Mouse (Mus musculus) forebrain, postnatal 0 days (tissue): ENCODE results near the gene Prx. TPM values are rescaled to one million over a fixed set of nuclear protein-coding genes. Genes with fewer than 3 reads are reported as not detected.

Experiments
- ATAC-seq: fragments of 200-750 bp; cut with Nextera tagmentation; 2 replicates; pipeline ENCODE4 v1.8.0; 2017; ENCODE audit warnings: mild to moderate bottlenecking, moderate library complexity
- DNase-seq: peaks from one replicate; pipeline ENCODE4 v3.0.0-alpha.2; 2015
- H3K27ac ChIP-seq: fragments of 300-500 bp; sonication (generic); 2 replicates; pipeline ENCODE4 v1.5.1; 2014; ENCODE audit warnings: low read depth, mild to moderate bottlenecking, antibody characterized with exemption, low read length, moderate library complexity, mixed read lengths
- H3K27me3 ChIP-seq: fragments of 300-500 bp; sonication (generic); 2 replicates; pipeline ENCODE4 v1.6.1; 2014; ENCODE audit warnings: mild to moderate bottlenecking, low read length, mixed read lengths; ENCODE audit not compliant: insufficient read depth
- H3K36me3 ChIP-seq: fragments of 300-500 bp; sonication (generic); 2 replicates; pipeline ENCODE4 v1.6.1; 2014; ENCODE audit warnings: mild to moderate bottlenecking, moderate library complexity; ENCODE audit not compliant: insufficient read depth
- H3K4me1 ChIP-seq: fragments of 300-500 bp; sonication (generic); 2 replicates; pipeline ENCODE4 v1.6.1; 2014; ENCODE audit warnings: antibody characterized with exemption; ENCODE audit not compliant: insufficient read depth
- H3K4me2 ChIP-seq: fragments of 300-500 bp; sonication (generic); 2 replicates; pipeline ENCODE4 v1.6.1; 2014; ENCODE audit warnings: low read depth, mild to moderate bottlenecking, moderate library complexity
- H3K4me3 ChIP-seq: fragments of 300-500 bp; sonication (generic); 2 replicates; pipeline ENCODE4 v1.5.1; 2014; ENCODE audit warnings: low read depth, low read length, mixed read lengths
- H3K9ac ChIP-seq: fragments of 300-500 bp; sonication (generic); 2 replicates; pipeline ENCODE4 v1.6.1; 2014; ENCODE audit warnings: mild to moderate bottlenecking
- H3K9me3 ChIP-seq: fragments of 300-500 bp; sonication (generic); 2 replicates; pipeline ENCODE4 v1.6.1; 2016; ENCODE audit warnings: low read length
- CTCF ChIP-seq: sonication (generic); IDR thresholded peaks from 2 replicates; pipeline ENCODE4 v1.5.1; 2016; ENCODE audit warnings: antibody characterized with exemption, control low read depth, low read depth
- WGBS: fragments of 180-500 bp; shearing (Covaris S2); extraction: QIAGEN DNeasy Blood & Tissue Kit; methylation state at CpG from one replicate; pipeline ENCODE4 v1.1.7; 2014; 5-methylcytosine and 5-hydroxymethylcytosine counted together
- polyA plus RNA-seq: library from polyadenylated mRNA; unstranded; fragments of >200 nt; fragmentation: Nextera tagmentation; extraction: Ambion mirVana; gene quantifications from 2 replicates; pipeline ENCODE4 v1.2.1, GENCODE M21; 2015
- total RNA-seq: library from RNA; depleted of rRNA; stranded (reverse); fragments of >200 nt; gene quantifications from 2 replicates; pipeline ENCODE4 v1.2.3, GENCODE M21; 2014

The Prx gene
- total and polyA plus RNA-seq, 2 experiments from 2014 or later = 1.4 to 2.4 TPM

- H3K27me3 ChIP-seq = no peaks in the 10 kb centered on the region
- no peaks in the 10 kb centered on the region for H3K9me3 ChIP-seq
- TF ChIP-seq CTCF = no peak
- ATAC-seq (no peak), DNase-seq (no peak)
- H3K9ac ChIP-seq = no peak overlapping the region
- peak overlapping the region; percentile 60 for H3K4me3 ChIP-seq
- H3K36me3 ChIP-seq = no peaks in the 10 kb centered on the region
- H3K4me1 ChIP-seq = no peaks in the 10 kb centered on the region
- H3K27ac ChIP-seq = no peak overlapping the region
- peak overlapping the region; percentile 62 for H3K4me2 ChIP-seq
- 54% methylated on average over 9 of the region's 9 CpGs for WGBS
Measured at GRCm38 (mm10) chr7:27506765-27507370, 7.7 kb downstream of the Prx start.

DNA sequence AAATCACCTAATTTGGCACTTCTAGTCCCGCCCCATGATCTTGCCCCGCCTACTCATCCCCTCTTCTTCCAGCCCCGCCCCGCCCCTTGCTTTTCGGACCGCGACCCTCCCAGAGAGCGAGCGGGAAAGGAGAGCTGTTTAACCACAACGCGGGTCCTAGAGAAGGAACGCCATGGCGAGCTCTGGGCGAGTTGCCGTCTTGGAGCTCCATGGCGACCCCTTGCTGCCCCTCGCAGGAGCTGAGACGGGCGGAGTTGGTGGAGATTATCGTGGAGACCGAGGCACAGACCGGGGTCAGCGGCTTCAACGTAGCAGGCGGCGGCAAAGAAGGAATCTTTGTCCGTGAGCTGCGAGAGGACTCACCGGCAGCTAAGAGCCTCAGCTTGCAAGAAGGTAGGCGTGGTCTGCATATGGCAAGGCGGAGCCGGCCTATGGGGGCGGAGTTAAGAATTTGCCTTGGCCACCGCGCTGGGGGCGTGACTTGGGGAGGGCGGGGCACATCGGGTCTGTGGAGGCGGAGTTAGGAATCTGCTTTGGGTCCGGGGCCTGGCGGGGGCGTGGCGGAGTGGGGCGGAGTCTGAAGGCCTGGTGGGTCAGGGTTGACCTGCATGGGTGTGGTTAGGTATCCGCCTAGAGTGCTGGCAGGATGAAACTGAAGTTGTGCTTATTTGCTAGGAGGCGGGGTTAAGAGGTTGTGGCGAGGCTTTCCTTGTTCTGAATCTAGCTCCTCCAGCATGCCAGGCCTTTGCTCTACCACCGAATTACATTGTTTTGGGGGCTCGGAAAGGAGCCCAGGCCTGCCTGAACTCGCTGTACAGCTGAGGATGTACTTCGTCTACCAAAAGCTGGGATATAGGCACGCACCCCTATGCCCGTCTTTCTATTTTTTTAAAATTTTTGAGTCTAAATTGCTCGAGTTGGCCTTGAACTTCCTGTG is 8.9 kb downstream of the Prx start:
- Histone ChIP-seq H3K4me3 (peak overlapping the region; percentile 60), H3K36me3 (no peaks in the 10 kb centered on the region), H3K9me3 (no peaks in the 10 kb centered on the region), H3K27ac (peak overlapping the region; percentile 93), H3K9ac (peak overlapping the region; percentile 69), H3K27me3 (no peaks in the 10 kb centered on the region), H3K4me2 (peak overlapping the region; percentile 62), H3K4me1 (no peaks in the 10 kb centered on the region)
- DNase-seq = peak; percentile 94
- peak; percentile 91 for ATAC-seq
- 2% methylated on average over 52 of the region's 54 CpGs for WGBS
- peak; percentile 64 for TF ChIP-seq CTCF

- Histone ChIP-seq H3K27ac (no peak overlapping the region), H3K4me1 (no peaks in the 10 kb centered on the region), H3K4me3 (peak overlapping the region; percentile 60), H3K9ac (no peak overlapping the region), H3K27me3 (no peaks in the 10 kb centered on the region), H3K9me3 (no peaks in the 10 kb centered on the region), H3K4me2 (peak overlapping the region; percentile 62), H3K36me3 (no peaks in the 10 kb centered on the region)
- ATAC-seq = peak; percentile 76
- peak; percentile 80 for TF ChIP-seq CTCF
- peak; percentile 74 for DNase-seq
- WGBS = 20% methylated on average over 6 of the region's 6 CpGs
Measured at GRCm38 (mm10) chr7:27508648-27509005, 9.5 kb downstream of the Prx start.

GRCm38 (mm10) chr7:27510809-27511208 is 11.7 kb downstream of the Prx start:
- Histone ChIP-seq H3K27me3 (no peaks in the 10 kb centered on the region), H3K4me2 (no peak overlapping the region), H3K4me3 (no peak overlapping the region), H3K9ac (no peak overlapping the region), H3K36me3 (no peaks in the 10 kb centered on the region), H3K9me3 (no peaks in the 10 kb centered on the region), H3K4me1 (no peaks in the 10 kb centered on the region), H3K27ac (no peak overlapping the region)
- 78% methylated on average over 2 of the region's 2 CpGs for WGBS
- no peak for TF ChIP-seq CTCF
- ATAC-seq = no peak
- DNase-seq = no peak

- no peak overlapping the region for H3K27ac ChIP-seq
- no peak overlapping the region for H3K4me2 ChIP-seq
- H3K9ac ChIP-seq = no peak overlapping the region
- H3K4me1 ChIP-seq = no peaks in the 10 kb centered on the region
- H3K27me3 ChIP-seq = no peaks in the 10 kb centered on the region
- TF ChIP-seq CTCF = no peak
- no peak overlapping the region for H3K4me3 ChIP-seq
- WGBS = 80% methylated on average over 9 of the region's 9 CpGs
- H3K9me3 ChIP-seq = no peaks in the 10 kb centered on the region
- no peaks in the 10 kb centered on the region for H3K36me3 ChIP-seq
- DNase-seq = no peak
- ATAC-seq = no peak
Measured at GRCm38 (mm10) chr7:27514961-27515360, 15.8 kb downstream of the Prx start.

DNA sequence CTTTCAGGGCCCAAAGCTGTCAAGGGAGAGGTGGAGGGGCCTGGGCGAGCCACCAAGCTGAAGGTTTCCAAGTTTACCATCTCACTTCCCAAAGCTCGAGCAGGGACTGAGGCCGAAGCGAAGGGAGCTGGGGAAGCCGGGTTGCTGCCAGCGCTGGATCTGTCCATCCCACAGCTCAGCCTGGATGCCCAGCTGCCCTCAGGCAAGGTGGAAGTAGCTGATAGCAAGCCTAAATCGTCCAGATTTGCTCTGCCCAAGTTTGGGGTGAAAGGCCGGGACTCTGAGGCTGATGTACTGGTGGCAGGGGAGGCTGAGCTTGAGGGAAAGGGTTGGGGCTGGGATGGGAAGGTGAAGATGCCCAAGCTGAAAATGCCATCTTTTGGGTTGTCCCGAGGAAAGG is 19.2 kb downstream of the Prx start:
- no peak overlapping the region for H3K4me3 ChIP-seq
- ATAC-seq (no peak), DNase-seq (no peak)
- H3K27ac ChIP-seq = no peak overlapping the region
- H3K36me3 ChIP-seq = no peaks in the 10 kb centered on the region
- H3K27me3 ChIP-seq = no peaks in the 10 kb centered on the region
- no peaks in the 10 kb centered on the region for H3K9me3 ChIP-seq
- H3K4me1 ChIP-seq = no peaks in the 10 kb centered on the region
- H3K4me2 ChIP-seq = no peak overlapping the region
- no peak for TF ChIP-seq CTCF
- 90% methylated on average over 9 of the region's 9 CpGs for WGBS
- no peak overlapping the region for H3K9ac ChIP-seq

DNA sequence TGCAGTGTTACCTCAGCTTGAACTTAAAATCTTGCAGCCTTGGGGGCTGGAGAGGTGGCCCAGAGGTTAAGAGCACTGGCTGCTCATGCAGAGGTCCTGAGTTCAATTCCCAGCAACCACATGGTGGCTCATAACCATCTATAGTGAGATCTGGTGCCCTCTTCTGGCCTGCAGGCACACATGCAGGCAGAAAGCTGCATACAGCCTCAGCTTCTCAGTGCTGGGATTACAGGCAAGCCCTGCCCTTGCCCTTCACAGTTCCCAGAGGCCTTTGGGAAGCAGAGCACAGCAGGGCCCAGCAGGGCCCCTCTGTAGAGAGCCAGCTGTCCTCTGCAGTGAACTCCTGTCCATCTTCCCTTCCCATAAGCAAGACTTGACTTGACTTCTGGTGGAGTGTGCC is 21.0 kb downstream of the Prx start:
- H3K27me3 ChIP-seq = no peaks in the 10 kb centered on the region
- no peak overlapping the region for H3K9ac ChIP-seq
- peak; percentile 32 for TF ChIP-seq CTCF
- ATAC-seq (no peak), DNase-seq (no peak)
- no peaks in the 10 kb centered on the region for H3K4me1 ChIP-seq
- no peak overlapping the region for H3K4me2 ChIP-seq
- H3K36me3 ChIP-seq = no peaks in the 10 kb centered on the region
- H3K27ac ChIP-seq = no peak overlapping the region
- no peaks in the 10 kb centered on the region for H3K9me3 ChIP-seq
- H3K4me3 ChIP-seq = no peak overlapping the region
